Mouse (Mus musculus) adrenal gland, adult (tissue): ENCODE results near the gene Pde11a.

ENCODE experiments used
- DNase-seq, 2 experiments: peaks; one replicate each; pipeline ENCODE4 v3.0.0; 2022 to 2023; ENCODE audit warnings: low spot score in 1 of 2; ENCODE audit not compliant: inconsistent age in 2 of 2

Pde11a gene

GRCm38 (mm10) chr2:76323185-76323875 is 15.2 kb downstream of the Pde11a start:
- no peak for DNase-seq

- DNase-seq: no peak
Observed at GRCm38 (mm10) chr2:76320336-76320735, 18.2 kb downstream of the Pde11a start.

GRCm38 (mm10) chr2:76319231-76319630 is 19.3 kb downstream of the Pde11a start:
- no peak for DNase-seq

- DNase-seq: no peak
Observed at GRCm38 (mm10) chr2:76287671-76288070, 50.9 kb downstream of the Pde11a start.

- no peak for DNase-seq
Observed at GRCm38 (mm10) chr2:76286288-76286740, 52.3 kb downstream of the Pde11a start.

GRCm38 (mm10) chr2:76285150-76285549 is 53.4 kb downstream of the Pde11a start:
- DNase-seq: no peak

- DNase-seq: no peak
Observed at GRCm38 (mm10) chr2:76283378-76284132, 55.0 kb downstream of the Pde11a start.

- no peak for DNase-seq
Observed at GRCm38 (mm10) chr2:76269494-76269893, 69.1 kb downstream of the Pde11a start.

- DNase-seq: no peak
Observed at GRCm38 (mm10) chr2:76267335-76267734, 71.2 kb downstream of the Pde11a start.

GRCm38 (mm10) chr2:76266622-76267021 is 72.0 kb downstream of the Pde11a start:
- DNase-seq: no peak

GRCm38 (mm10) chr2:76264258-76264657 is 74.3 kb downstream of the Pde11a start:
- no peak for DNase-seq

- DNase-seq: no peak
Observed at GRCm38 (mm10) chr2:76262661-76263060, 75.9 kb downstream of the Pde11a start.

- peak; percentile 16 to 72 for DNase-seq
Observed at GRCm38 (mm10) chr2:76254833-76255232, 83.7 kb downstream of the Pde11a start.

- no peak for DNase-seq
Observed at GRCm38 (mm10) chr2:76251379-76251778, 87.2 kb downstream of the Pde11a start.

- no peak for DNase-seq
Observed at GRCm38 (mm10) chr2:76248242-76248641, 90.3 kb downstream of the Pde11a start.

- DNase-seq: no peak
Observed at GRCm38 (mm10) chr2:76239175-76239574, 99.4 kb downstream of the Pde11a start.

GRCm38 (mm10) chr2:76238496-76238895 is 100.1 kb downstream of the Pde11a start:
- no peak for DNase-seq

GRCm38 (mm10) chr2:76237638-76238420 is 100.7 kb downstream of the Pde11a start:
- DNase-seq: no peak

- no peak for DNase-seq
Observed at GRCm38 (mm10) chr2:76220364-76221108, 118.0 kb downstream of the Pde11a start.

- DNase-seq: no peak
Observed at GRCm38 (mm10) chr2:76219540-76219939, 119.0 kb downstream of the Pde11a start.

GRCm38 (mm10) chr2:76216146-76216545 is 122.4 kb downstream of the Pde11a start:
- DNase-seq: peak; percentile 5 to 29
